Mouse (Mus musculus) neural tube, embryonic 12.5 days (tissue): ENCODE results near the gene Grsf1. TPM values are rescaled to one million over a fixed set of nuclear protein-coding genes. Genes with fewer than 3 reads are reported as not detected.
A peak's percentile ranks its signal among the peaks of the same experiment; 100 is the strongest.

Experiments used
- ATAC-seq: fragments of 200-750 bp; cut with Nextera tagmentation; 2 replicates; pipeline ENCODE4 v1.8.0; 2017; ENCODE audit warnings: low read depth, mild to moderate bottlenecking, moderate TSS enrichment, moderate library complexity; ENCODE audit not compliant: low FRiP score
- H3K27ac ChIP-seq: fragments of 300-500 bp; sonication (generic); 2 replicates; pipeline ENCODE4 v1.5.1; 2016
- H3K27me3 ChIP-seq: fragments of 300-500 bp; sonication (generic); replicated peaks from 2 replicates; pipeline ENCODE4 v1.6.1; 2016; ENCODE audit warnings: mild to moderate bottlenecking
- H3K36me3 ChIP-seq: fragments of 300-500 bp; sonication (generic); 2 replicates; pipeline ENCODE4 v1.6.1; 2016; ENCODE audit warnings: mild to moderate bottlenecking
- H3K4me1 ChIP-seq: fragments of 300-500 bp; sonication (generic); 2 replicates; pipeline ENCODE4 v1.6.1; 2016
- H3K4me2 ChIP-seq: fragments of 300-500 bp; sonication (generic); replicated peaks from 2 replicates; pipeline ENCODE4 v1.6.1; 2016; ENCODE audit warnings: mild to moderate bottlenecking
- H3K4me3 ChIP-seq: fragments of 300-500 bp; sonication (generic); 2 replicates; pipeline ENCODE4 v1.5.1; 2016
- H3K9ac ChIP-seq: fragments of 300-500 bp; sonication (generic); 2 replicates; pipeline ENCODE4 v1.6.1; 2016; ENCODE audit warnings: mild to moderate bottlenecking
- H3K9me3 ChIP-seq: fragments of 300-500 bp; sonication (generic); 2 replicates; pipeline ENCODE4 v1.6.1; 2016; ENCODE audit warnings: mild to moderate bottlenecking
- WGBS: fragments of 180-500 bp; shearing (Covaris S2); methylation state at CpG from one replicate; pipeline ENCODE4 v1.1.7; 2016; 5-methylcytosine and 5-hydroxymethylcytosine counted together
- polyA plus RNA-seq: library from polyadenylated mRNA; unstranded; fragments of >200 nt; fragmentation: Nextera tagmentation; extraction: Ambion mirVana; gene quantifications from 2 replicates; pipeline ENCODE4 v1.2.1, GENCODE M21; 2016

Gene Grsf1
- polyA plus RNA-seq, result 95.1 and 95.6 TPM in 2 replicates

DNA sequence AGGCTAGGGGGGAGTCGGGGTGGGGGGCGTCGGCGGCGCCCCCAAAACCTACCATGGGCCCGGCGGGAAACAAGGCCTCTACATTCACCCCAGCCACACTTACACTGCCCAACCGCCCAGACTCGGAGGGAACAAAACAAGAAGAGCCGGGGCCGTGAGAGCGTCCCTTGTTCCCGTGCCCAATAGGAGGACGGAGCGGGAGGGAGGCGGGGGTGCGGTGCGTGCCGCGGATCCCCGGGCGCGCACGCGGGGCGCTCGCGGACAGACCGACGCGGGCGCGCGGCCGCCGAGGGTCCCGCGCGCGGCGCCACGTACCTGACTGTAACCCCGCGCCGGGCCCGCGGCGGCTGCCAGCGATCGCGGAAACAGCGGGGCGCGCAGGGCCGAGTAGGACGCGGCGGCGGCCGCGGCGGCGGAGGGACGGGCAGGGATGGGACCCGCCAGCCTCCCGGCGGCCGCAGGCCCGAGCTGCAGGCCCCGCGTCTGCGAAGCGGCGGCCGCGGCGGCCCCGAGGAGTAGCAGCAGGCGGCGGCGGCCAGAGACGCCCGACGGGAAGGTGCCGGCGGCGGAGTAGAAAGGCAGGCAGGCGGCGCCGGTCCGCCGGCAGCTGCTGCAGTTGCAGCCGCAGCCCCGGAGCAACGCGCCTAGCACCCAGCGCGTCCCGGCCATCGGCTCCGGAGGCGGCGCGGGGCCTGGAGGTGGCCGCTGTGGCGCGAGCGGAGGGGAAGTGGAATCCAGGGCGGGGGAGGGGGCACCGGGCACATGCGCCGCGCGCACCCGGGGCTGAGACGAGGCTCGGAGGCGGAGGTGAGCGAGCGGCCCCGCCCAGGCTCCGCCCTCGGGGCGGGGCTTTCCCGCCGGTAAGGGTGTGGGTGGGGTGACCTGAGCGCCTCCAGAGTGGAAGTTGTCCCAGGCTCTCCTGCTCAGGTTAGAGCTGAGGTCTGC lies at the start of gene Grsf1:
TSS of gene Grsf1 (minus strand) at position 729 of the 945 bp plus-strand sequence.
- peak; percentile 94 for ATAC-seq

DNA sequence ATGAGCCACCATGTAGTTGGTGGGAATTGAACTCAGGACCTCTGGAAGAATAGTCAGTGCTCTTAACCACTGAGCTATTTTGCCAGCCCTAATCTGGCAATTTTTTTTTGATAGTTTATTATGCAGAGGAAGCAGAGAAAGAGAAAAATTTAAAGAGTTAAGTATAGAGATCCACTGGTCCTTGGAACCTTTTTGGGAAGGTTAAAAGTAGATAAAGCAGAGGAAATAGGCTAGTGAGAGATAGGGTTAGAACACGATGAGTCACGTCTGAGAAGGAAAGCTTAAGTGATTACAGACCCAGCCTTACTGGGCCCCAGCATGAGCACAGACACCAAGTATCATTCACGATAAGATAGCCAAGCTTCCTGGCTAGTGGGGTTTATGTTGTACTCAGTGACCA lies 48.1 kb upstream of the Grsf1 start:
- H3K4me1 ChIP-seq, result peaks cover 22% of the 10 kb centered on the region
- no peak overlapping the region for H3K27ac ChIP-seq
- 80% methylated on average over 3 of the region's 3 CpGs for WGBS
- H3K4me3 ChIP-seq, result no peak overlapping the region
- no peak overlapping the region for H3K4me2 ChIP-seq
- no peaks in the 10 kb centered on the region for H3K9me3 ChIP-seq
- H3K36me3 ChIP-seq, result no peaks in the 10 kb centered on the region
- no peak overlapping the region for H3K9ac ChIP-seq
- no peak for ATAC-seq
- no peaks in the 10 kb centered on the region for H3K27me3 ChIP-seq

More for the DNA sequence above, at the start of gene Grsf1:
- under 1% methylated on average over 120 of the region's 127 CpGs for WGBS
- peak within 1 kb of the TSS; percentile 99 for H3K9ac ChIP-seq
- no peaks in the 10 kb centered on the region for H3K27me3 ChIP-seq
- no peaks in the 10 kb centered on the region for H3K9me3 ChIP-seq
- peak within 1 kb of the TSS; percentile 94 for H3K4me3 ChIP-seq
- peaks cover 17% of the 10 kb centered on the region for H3K4me1 ChIP-seq
- peaks cover 8% of the 10 kb centered on the region for H3K36me3 ChIP-seq
- H3K27ac ChIP-seq, result peak within 1 kb of the TSS; percentile 93
- H3K4me2 ChIP-seq, result peak within 1 kb of the TSS; percentile 72

DNA sequence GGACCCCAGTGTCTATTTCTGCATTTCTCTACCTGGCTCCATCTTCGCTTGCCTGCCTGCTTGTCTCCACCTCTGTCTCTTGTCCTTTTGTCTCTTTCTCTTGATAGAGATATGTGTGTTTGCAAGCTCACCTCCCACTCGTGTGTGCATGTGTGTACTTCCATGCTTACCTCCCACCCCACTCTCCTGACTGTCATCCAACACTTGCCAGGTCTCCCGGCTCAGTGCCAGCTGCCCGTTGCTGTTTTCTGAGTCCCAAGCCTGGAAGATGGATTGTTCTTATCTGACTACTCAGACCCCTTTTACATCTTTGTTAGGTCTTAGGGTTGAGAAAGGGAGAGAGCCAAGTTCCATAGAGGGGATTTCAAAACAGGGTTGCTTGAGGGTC lies 46.2 kb upstream of the Grsf1 start:
- WGBS, result 33% methylated on average over 4 of the region's 4 CpGs
- Histone ChIP-seq H3K27ac (no peak overlapping the region), H3K9me3 (no peaks in the 10 kb centered on the region), H3K4me3 (peak overlapping the region; percentile 99), H3K4me1 (peaks cover 22% of the 10 kb centered on the region), H3K4me2 (peak overlapping the region; percentile 96), H3K9ac (peak overlapping the region; percentile 96), H3K36me3 (no peaks in the 10 kb centered on the region), H3K27me3 (no peaks in the 10 kb centered on the region)
- ATAC-seq, result no peak

DNA sequence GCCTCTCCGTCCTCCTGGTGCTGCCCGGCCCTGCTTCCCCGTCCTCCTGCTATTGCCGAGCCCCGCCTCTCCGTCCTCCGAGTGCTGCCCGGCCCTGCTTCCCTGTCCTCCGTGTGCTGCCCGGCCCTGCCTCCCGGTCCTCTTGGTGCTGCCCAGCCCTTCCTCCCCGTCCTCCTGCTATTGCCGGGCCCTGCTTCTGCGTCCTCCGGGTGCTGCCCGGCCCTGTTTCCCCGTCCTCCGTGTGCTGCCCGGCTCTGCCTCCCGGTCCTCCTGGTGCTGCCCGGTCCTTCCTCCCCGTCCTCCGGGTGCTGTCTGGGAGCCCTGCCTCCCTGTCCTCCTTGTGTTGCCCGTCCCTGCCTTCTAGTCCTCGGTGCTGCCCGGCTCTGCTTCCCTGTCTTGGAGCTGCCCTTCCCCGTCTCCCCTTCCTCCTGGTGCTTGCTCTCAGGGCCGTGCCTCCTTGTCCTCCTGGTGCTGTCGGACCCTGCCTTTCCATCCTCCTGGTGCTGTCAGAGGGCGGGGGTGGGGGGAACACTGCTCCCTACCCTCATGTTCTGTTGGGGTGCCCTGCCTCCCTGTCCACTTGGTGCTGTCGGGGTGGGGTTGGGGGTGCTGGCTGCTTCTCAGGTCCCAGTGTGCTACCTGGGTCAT lies 45.7 kb upstream of the Grsf1 start:
- ATAC-seq, result peak; percentile 39
- WGBS, result 2% methylated on average over 31 of the region's 31 CpGs

DNA sequence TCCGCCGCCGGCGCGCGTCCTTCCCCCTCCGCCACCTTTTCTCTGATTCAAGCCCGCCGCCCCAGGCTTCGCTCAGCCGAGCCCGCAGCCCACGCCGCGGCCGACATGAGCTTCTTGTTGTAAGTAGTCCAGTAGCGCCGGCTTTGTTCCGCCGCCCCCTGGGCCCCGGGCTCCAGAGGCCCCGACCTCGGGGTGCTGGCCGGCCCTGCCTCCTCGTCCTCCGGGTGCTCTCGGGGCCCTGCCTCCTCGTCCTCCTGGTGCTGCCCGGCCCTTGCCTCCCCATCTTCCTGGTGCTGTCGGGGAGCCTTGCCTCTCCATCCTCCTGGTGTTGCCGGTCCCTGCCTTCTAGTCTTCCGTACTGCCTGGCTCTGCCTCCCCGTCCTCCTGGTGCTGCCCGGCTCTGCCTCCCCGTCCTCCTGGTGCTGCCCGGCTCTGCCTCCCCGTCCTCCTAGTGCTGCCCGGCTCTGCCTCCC lies 45.1 kb upstream of the Grsf1 start:
- H3K27ac ChIP-seq, result peak overlapping the region; percentile 83
- H3K9me3 ChIP-seq, result no peaks in the 10 kb centered on the region
- H3K9ac ChIP-seq, result peak overlapping the region; percentile 96
- peak overlapping the region; percentile 96 for H3K4me2 ChIP-seq
- H3K36me3 ChIP-seq, result no peaks in the 10 kb centered on the region
- H3K4me1 ChIP-seq, result peaks cover 22% of the 10 kb centered on the region
- WGBS, result under 1% methylated on average over 36 of the region's 38 CpGs
- H3K27me3 ChIP-seq, result no peaks in the 10 kb centered on the region
- ATAC-seq, result peak; percentile 75
- peak overlapping the region; percentile 99 for H3K4me3 ChIP-seq

More for the DNA sequence above, 45.7 kb upstream of the Grsf1 start:
- H3K9ac ChIP-seq, result peak overlapping the region; percentile 96
- peak overlapping the region; percentile 96 for H3K4me2 ChIP-seq
- no peaks in the 10 kb centered on the region for H3K9me3 ChIP-seq
- peak overlapping the region; percentile 99 for H3K4me3 ChIP-seq
- H3K4me1 ChIP-seq, result peaks cover 22% of the 10 kb centered on the region
- H3K36me3 ChIP-seq, result no peaks in the 10 kb centered on the region
- peak overlapping the region; percentile 83; the same call in 1 of the 2 replicates for H3K27ac ChIP-seq
- H3K27me3 ChIP-seq, result no peaks in the 10 kb centered on the region

DNA sequence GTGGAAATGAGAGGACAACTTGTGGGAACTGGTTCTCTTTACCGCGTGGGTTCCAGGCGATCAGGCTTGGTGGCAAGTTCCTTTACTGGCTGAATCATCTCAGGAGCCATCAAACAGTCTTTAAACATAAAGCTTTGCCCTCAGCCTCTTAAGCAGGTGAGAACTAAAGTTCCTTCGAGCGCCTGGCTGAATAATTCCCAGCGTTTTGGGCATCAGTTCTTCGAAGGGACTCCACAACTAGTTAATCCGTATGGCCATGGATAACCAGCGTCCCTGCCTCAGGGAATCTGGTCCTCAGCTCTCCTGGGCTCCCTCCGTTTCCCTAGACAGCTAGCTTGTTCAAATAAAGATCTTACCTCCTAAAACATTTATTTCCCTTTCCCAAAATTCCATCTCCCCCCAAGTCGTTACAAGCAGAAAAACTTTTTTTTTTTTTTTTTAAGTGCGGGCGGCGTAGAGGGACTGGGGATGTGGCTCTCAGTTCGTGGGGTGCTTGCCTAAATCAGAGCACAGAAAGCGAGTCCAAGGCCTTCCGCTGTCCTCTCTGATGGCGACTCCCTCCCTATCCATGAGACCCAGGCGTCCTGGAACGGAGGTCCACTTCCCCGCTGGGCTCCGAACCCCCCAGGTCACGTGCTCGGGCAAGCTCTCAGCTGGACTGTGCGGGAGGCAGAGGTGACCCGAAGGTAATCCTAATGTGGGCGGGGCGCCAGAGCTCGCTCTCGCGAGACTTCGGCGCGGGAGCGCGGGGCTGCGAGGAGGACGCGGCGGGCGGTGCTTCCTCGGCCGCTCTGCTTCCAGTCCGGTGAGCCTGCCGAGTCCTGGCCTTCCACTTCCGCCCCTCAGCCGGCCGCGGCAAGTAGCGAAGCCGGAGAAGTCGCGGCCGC lies 44.4 kb upstream of the Grsf1 start, which contains the start of gene Mob1b:
TSS of gene Mob1b (plus strand) at position 740 of the 887 bp plus-strand sequence.
- peak; percentile 98 for ATAC-seq
- peak within 1 kb of the TSS; percentile 99 for H3K4me3 ChIP-seq
- peak within 1 kb of the TSS; percentile 83 for H3K27ac ChIP-seq
- no peaks in the 10 kb centered on the region for H3K27me3 ChIP-seq
- no peaks in the 10 kb centered on the region for H3K36me3 ChIP-seq
- H3K4me2 ChIP-seq, result peak within 1 kb of the TSS; percentile 96
- H3K9me3 ChIP-seq, result no peaks in the 10 kb centered on the region
- peaks cover 22% of the 10 kb centered on the region for H3K4me1 ChIP-seq
- H3K9ac ChIP-seq, result peak within 1 kb of the TSS; percentile 96
- 1% methylated on average over 54 of the region's 54 CpGs for WGBS

DNA sequence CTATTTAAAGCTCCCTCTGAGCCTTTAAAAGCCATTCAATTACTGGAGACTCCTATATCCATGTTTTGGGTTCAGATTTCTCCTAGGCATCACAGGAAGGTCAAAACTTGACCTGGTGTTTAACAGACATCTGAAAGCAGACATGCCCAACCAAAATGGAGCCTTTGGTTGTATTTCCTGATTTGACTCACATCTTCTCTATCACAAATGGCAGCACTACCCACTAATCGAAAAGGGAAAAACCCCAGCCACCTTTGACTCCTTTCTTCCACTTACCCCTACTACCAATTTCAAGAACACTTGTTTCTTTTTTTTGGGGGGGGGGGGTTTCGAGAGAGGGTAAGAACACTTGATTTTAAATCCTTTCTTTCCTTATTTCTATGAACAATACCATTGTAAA lies 41.0 kb upstream of the Grsf1 start:
- Histone ChIP-seq H3K27me3 (no peaks in the 10 kb centered on the region), H3K36me3 (no peaks in the 10 kb centered on the region), H3K4me1 (peaks cover 5% of the 10 kb centered on the region), H3K4me2 (no peak overlapping the region), H3K9me3 (no peaks in the 10 kb centered on the region), H3K9ac (no peak overlapping the region), H3K27ac (no peak overlapping the region), H3K4me3 (no peak overlapping the region)
- 77% methylated on average over 2 of the region's 2 CpGs for WGBS
- ATAC-seq, result no peak

DNA sequence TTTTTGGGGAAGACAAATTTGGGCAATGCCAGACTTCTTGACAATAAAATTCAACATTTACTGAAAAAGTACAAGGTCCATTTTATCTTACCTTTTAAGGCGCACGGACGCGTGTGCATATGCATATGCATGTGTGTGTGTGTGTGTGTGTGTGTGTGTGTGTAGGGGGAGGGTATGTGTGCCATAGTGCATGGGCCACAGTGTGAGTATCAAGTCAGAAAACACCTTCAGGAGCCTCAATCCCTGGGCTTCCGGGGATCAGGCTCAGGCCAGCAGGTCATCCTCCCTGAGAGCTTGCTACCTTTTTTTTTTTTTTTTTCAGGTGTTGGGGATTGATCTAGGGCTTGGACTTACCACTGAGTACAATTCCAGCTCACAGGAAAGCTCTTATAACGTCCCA lies 36.4 kb upstream of the Grsf1 start:
- H3K4me3 ChIP-seq, result no peak overlapping the region
- no peaks in the 10 kb centered on the region for H3K36me3 ChIP-seq
- H3K4me2 ChIP-seq, result no peak overlapping the region
- H3K27ac ChIP-seq, result no peak overlapping the region
- no peaks in the 10 kb centered on the region for H3K9me3 ChIP-seq
- WGBS, result 86% methylated on average over 6 of the region's 6 CpGs
- no peaks in the 10 kb centered on the region for H3K4me1 ChIP-seq
- no peak for ATAC-seq
- no peak overlapping the region for H3K9ac ChIP-seq
- H3K27me3 ChIP-seq, result no peaks in the 10 kb centered on the region

DNA sequence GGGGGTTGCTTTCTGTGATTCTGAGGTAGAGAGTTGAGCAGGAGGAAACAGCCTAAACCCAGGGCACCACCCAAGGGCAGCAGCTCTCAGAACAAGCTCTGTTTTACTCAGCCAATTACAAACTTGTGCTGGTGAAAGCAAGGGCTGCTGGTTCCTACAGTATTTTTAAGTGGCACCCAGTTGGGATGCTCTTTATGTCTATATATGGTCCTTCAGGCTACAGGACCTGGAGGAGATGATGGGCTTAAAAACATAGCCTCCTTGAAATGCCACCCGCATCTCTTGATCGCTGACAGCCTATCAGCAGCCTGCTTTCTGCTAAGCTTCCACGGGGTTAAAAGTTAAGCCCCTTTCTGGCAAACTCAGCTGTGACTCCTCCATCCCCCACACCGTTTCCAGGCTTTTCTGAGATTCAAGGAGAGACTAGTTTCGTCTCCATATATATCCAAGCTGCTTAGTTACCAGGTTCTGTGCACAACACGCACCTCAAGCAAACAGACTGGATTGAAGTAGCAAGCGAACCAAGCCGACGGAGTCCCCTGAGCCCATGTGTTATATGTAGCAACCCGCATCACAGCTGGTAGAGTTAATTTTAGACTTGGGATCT lies 35.8 kb upstream of the Grsf1 start:
- Histone ChIP-seq H3K27ac (no peak overlapping the region), H3K4me1 (no peaks in the 10 kb centered on the region)
- no peak for ATAC-seq

DNA sequence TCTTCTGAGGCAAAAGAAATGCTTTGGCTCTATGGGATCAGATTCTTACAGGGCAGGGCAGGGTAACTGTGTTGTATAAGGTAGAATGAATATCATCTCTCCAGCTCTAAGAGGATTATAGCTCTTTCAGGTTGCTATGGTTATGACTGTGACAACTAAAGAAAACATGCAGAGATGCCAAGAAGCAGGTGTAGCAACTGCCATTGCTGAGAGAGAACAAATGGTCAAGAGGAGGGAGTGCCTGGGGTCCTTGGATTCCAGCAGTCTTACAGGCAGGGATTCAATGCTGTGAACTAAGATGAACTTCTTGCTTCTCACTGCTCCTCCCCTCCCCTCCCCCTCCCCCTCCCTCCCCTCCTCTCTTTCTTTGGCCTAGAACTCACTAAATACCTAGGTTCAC lies 35.2 kb upstream of the Grsf1 start:
- H3K4me1 ChIP-seq, result no peaks in the 10 kb centered on the region
- ATAC-seq, result no peak
- no peak overlapping the region for H3K4me2 ChIP-seq
- no peaks in the 10 kb centered on the region for H3K9me3 ChIP-seq
- no peak overlapping the region for H3K27ac ChIP-seq
- H3K4me3 ChIP-seq, result no peak overlapping the region
- no peak overlapping the region for H3K9ac ChIP-seq
- H3K36me3 ChIP-seq, result no peaks in the 10 kb centered on the region
- H3K27me3 ChIP-seq, result no peaks in the 10 kb centered on the region

More for the DNA sequence above, 35.8 kb upstream of the Grsf1 start:
- Histone ChIP-seq H3K27me3 (no peaks in the 10 kb centered on the region), H3K9me3 (no peaks in the 10 kb centered on the region), H3K4me3 (no peak overlapping the region), H3K36me3 (no peaks in the 10 kb centered on the region), H3K4me2 (no peak overlapping the region), H3K9ac (no peak overlapping the region)
- WGBS, result 48% methylated on average over 10 of the region's 10 CpGs

DNA sequence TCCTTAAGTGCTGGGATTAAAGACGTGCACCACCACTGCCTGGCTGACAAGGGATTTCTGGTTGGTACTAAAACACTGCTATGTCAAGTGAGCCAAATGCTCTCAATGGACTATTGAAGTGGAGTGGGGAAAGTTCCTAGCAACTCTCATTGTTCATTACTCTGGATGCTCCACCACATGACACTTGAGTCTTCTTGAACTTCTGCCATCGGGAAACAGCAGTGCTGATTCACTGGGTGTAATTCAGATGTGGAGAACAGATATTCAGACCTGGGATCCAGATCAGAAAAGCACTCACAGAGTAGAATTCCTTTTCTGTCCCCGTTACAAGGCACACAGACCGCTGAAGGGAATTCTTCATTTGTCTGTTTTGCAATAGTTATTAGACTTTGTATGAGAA lies 27.6 kb upstream of the Grsf1 start:
- Histone ChIP-seq H3K36me3 (no peaks in the 10 kb centered on the region), H3K4me3 (no peak overlapping the region), H3K27me3 (no peaks in the 10 kb centered on the region), H3K4me1 (no peaks in the 10 kb centered on the region), H3K9me3 (no peaks in the 10 kb centered on the region), H3K4me2 (no peak overlapping the region), H3K9ac (no peak overlapping the region), H3K27ac (no peak overlapping the region)
- 81% methylated on average over 4 of the region's 4 CpGs for WGBS
- no peak for ATAC-seq
